Mouse (Mus musculus): Measurements from ENCODE around the gene Cryba4. TPM values are rescaled to one million over a fixed set of nuclear protein-coding genes. Genes with fewer than 3 reads are reported as not detected.

The Cryba4 gene
- polyA plus RNA-seq, 1 experiment from 2014 or later, result 1.3 TPM

DNA sequence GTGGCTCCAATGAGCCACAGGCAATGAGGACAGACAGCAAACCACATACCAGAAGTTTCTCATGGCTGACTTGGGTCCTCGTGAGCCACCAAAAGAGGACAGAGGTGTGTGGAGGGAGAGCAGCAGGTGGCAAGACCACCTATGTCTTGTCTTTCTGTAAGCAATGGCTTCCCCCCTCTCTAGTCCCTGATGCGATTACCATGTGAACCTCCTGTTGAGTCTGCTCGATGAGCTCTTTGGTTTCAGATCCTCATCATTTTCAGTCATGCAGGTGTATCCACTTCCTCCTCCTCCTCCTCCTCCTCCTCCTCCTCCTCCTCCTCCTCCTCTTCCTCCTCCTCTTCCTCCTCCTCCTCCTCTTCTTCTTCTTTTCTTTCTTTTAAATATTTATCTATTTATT lies 8.5 kb upstream of the Cryba4 start:
- Histone ChIP-seq H3K9me3 (ENCODE audit: control insufficient read depth, low read length) (no peaks in the 10 kb centered on the region), H3K27me3 (ENCODE audit: control insufficient read depth, insufficient read depth, low read length) (no peaks in the 10 kb centered on the region), H3K36me3 (ENCODE audit: control insufficient read depth, insufficient read depth, low read length) (no peaks in the 10 kb centered on the region), H3K27ac (ENCODE audit: low read depth, low read length) (no peak overlapping the region), H3K4me1 (ENCODE audit: control insufficient read depth, insufficient read depth, low read length) (no peaks in the 10 kb centered on the region), H3K9ac (ENCODE audit: low read length) (no peak overlapping the region), H3K4me3 (ENCODE audit: low read depth, low read length) (no peak overlapping the region), H3K4me2 (ENCODE audit: low read depth) (no peak overlapping the region)
- WGBS, result 79% methylated on average over 3 of the region's 3 CpGs
- no peak for DNase-seq (ENCODE audit: low spot score)
- no peak for ATAC-seq (ENCODE audit: insufficient read depth, low FRiP score, low TSS enrichment)

- Histone ChIP-seq H3K27ac (ENCODE audit: low read depth, low read length) (no peak overlapping the region), H3K4me3 (ENCODE audit: low read depth, low read length) (no peak overlapping the region), H3K27me3 (ENCODE audit: control insufficient read depth, insufficient read depth, low read length) (no peaks in the 10 kb centered on the region), H3K4me2 (ENCODE audit: low read depth) (no peak overlapping the region), H3K9ac (ENCODE audit: low read length) (no peak overlapping the region), H3K4me1 (ENCODE audit: control insufficient read depth, insufficient read depth, low read length) (no peaks in the 10 kb centered on the region), H3K36me3 (ENCODE audit: control insufficient read depth, insufficient read depth, low read length) (no peaks in the 10 kb centered on the region), H3K9me3 (ENCODE audit: control insufficient read depth, low read length) (no peaks in the 10 kb centered on the region)
- DNase-seq (ENCODE audit: low spot score) (no peak), ATAC-seq (ENCODE audit: insufficient read depth, low FRiP score, low TSS enrichment) (no peak)
- 90% methylated on average over 16 of the region's 16 CpGs for WGBS
Observed at GRCm38 (mm10) chr5:112259862-112260650, 7.7 kb upstream of the Cryba4 start.

GRCm38 (mm10) chr5:112257896-112258295 lies 5.6 kb upstream of the Cryba4 start:
- no peak for ATAC-seq (ENCODE audit: insufficient read depth, low FRiP score, low TSS enrichment)
- Histone ChIP-seq H3K9ac (ENCODE audit: low read length) (no peak overlapping the region), H3K27me3 (ENCODE audit: control insufficient read depth, insufficient read depth, low read length) (no peaks in the 10 kb centered on the region), H3K4me2 (ENCODE audit: low read depth) (no peak overlapping the region), H3K4me1 (ENCODE audit: control insufficient read depth, insufficient read depth, low read length) (no peaks in the 10 kb centered on the region), H3K36me3 (ENCODE audit: control insufficient read depth, insufficient read depth, low read length) (no peaks in the 10 kb centered on the region), H3K4me3 (ENCODE audit: low read depth, low read length) (no peak overlapping the region), H3K27ac (ENCODE audit: low read depth, low read length) (no peak overlapping the region), H3K9me3 (ENCODE audit: control insufficient read depth, low read length) (no peaks in the 10 kb centered on the region)
- no peak for DNase-seq (ENCODE audit: low spot score)
- 86% methylated on average over 3 of the region's 3 CpGs for WGBS

GRCm38 (mm10) chr5:112256457-112256856 lies 4.1 kb upstream of the Cryba4 start:
- H3K27ac ChIP-seq (ENCODE audit: low read depth, low read length), result no peak overlapping the region
- H3K4me1 ChIP-seq (ENCODE audit: control insufficient read depth, insufficient read depth, low read length), result no peaks in the 10 kb centered on the region
- no peaks in the 10 kb centered on the region for H3K27me3 ChIP-seq (ENCODE audit: control insufficient read depth, insufficient read depth, low read length)
- H3K9ac ChIP-seq (ENCODE audit: low read length), result no peak overlapping the region
- no peak overlapping the region for H3K4me2 ChIP-seq (ENCODE audit: low read depth)
- no peaks in the 10 kb centered on the region for H3K9me3 ChIP-seq (ENCODE audit: control insufficient read depth, low read length)
- ATAC-seq (ENCODE audit: insufficient read depth, low FRiP score, low TSS enrichment) (no peak), DNase-seq (ENCODE audit: low spot score) (no peak)
- no peak overlapping the region for H3K4me3 ChIP-seq (ENCODE audit: low read depth, low read length)
- 76% methylated on average over 9 of the region's 9 CpGs for WGBS
- no peaks in the 10 kb centered on the region for H3K36me3 ChIP-seq (ENCODE audit: control insufficient read depth, insufficient read depth, low read length)

DNA sequence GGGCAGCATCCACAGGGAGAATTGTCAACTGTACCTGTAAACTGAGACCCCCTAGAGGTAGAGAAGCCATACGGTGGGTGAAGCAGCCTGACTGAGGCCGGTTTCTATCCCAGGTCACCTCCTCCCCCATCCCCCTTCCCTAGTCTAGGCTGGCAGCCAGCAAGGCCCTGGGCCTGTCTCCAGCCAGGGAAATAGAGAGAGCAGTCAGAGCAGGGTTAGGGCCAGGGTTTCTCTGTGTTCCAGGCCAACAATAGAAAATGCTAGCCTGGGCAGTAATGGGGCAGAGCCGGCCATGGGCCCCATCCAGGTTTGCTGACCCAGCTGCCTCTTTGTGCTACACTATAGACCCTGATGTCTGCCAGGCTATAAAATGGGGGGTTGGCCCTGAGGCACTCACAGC lies 3.1 kb upstream of the Cryba4 start, which contains the start of gene Crybb1:
Crybb1 (plus strand) TSS at position 390 of the 400 bp plus-strand sequence.
- Histone ChIP-seq H3K9ac (ENCODE audit: low read length) (no peak within 1 kb of the TSS), H3K36me3 (ENCODE audit: control insufficient read depth, insufficient read depth, low read length) (no peaks in the 10 kb centered on the region), H3K4me1 (ENCODE audit: control insufficient read depth, insufficient read depth, low read length) (no peaks in the 10 kb centered on the region), H3K4me2 (ENCODE audit: low read depth) (no peak within 1 kb of the TSS), H3K9me3 (ENCODE audit: control insufficient read depth, low read length) (no peaks in the 10 kb centered on the region), H3K27ac (ENCODE audit: low read depth, low read length) (no peak within 1 kb of the TSS), H3K27me3 (ENCODE audit: control insufficient read depth, insufficient read depth, low read length) (no peaks in the 10 kb centered on the region), H3K4me3 (ENCODE audit: low read depth, low read length) (no peak within 1 kb of the TSS)
- 56% methylated on average over 3 of the region's 3 CpGs for WGBS
- ATAC-seq (ENCODE audit: insufficient read depth, low FRiP score, low TSS enrichment) (no peak), DNase-seq (ENCODE audit: low spot score) (no peak)

DNA sequence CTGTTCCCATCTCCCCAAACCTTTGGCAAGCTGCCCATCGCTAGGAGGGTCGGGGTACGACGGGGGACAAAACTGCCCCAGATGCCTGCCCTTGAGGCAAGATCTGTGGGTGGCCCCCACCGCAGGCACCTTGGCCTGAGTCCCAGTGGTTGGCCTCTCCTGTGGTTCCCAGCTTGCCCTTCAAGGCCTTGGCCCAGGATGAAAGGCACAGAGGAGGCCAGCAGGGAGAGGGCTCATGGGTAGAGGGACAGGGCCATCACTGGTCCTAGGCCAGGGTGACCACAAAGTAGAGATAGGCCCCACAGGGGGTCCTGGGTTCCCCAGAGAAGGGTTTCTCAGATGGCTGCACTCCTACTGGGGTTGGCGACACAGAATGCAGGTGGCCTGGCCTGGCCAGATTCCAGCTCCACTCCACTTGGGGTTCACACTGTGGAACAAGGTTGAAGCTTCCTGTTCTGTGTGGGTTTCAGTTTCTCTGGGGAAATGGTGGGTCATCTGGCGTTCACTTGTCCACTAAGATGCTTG lies 2.0 kb upstream of the Cryba4 start:
- H3K27me3 ChIP-seq (ENCODE audit: control insufficient read depth, insufficient read depth, low read length), result no peaks in the 10 kb centered on the region
- H3K27ac ChIP-seq (ENCODE audit: low read depth, low read length), result no peak overlapping the region
- 85% methylated on average over 7 of the region's 7 CpGs for WGBS
- DNase-seq (ENCODE audit: low spot score), result no peak
- no peaks in the 10 kb centered on the region for H3K4me1 ChIP-seq (ENCODE audit: control insufficient read depth, insufficient read depth, low read length)
- no peak overlapping the region for H3K4me2 ChIP-seq (ENCODE audit: low read depth)
- no peaks in the 10 kb centered on the region for H3K36me3 ChIP-seq (ENCODE audit: control insufficient read depth, insufficient read depth, low read length)
- no peak overlapping the region for H3K4me3 ChIP-seq (ENCODE audit: low read depth, low read length)
- ATAC-seq (ENCODE audit: insufficient read depth, low FRiP score, low TSS enrichment), result no peak
- H3K9me3 ChIP-seq (ENCODE audit: control insufficient read depth, low read length), result no peaks in the 10 kb centered on the region
- no peak overlapping the region for H3K9ac ChIP-seq (ENCODE audit: low read length)

- H3K9me3 ChIP-seq (ENCODE audit: control insufficient read depth, low read length), result no peaks in the 10 kb centered on the region
- 21% methylated on average over 8 of the region's 8 CpGs for WGBS
- H3K9ac ChIP-seq (ENCODE audit: low read length), result no peak overlapping the region
- no peak overlapping the region for H3K4me3 ChIP-seq (ENCODE audit: low read depth, low read length)
- H3K4me2 ChIP-seq (ENCODE audit: low read depth), result no peak overlapping the region
- ATAC-seq (ENCODE audit: insufficient read depth, low FRiP score, low TSS enrichment), result no peak
- H3K4me1 ChIP-seq (ENCODE audit: control insufficient read depth, insufficient read depth, low read length), result no peaks in the 10 kb centered on the region
- H3K27me3 ChIP-seq (ENCODE audit: control insufficient read depth, insufficient read depth, low read length), result no peaks in the 10 kb centered on the region
- no peaks in the 10 kb centered on the region for H3K36me3 ChIP-seq (ENCODE audit: control insufficient read depth, insufficient read depth, low read length)
- no peak for DNase-seq (ENCODE audit: low spot score)
- no peak overlapping the region for H3K27ac ChIP-seq (ENCODE audit: low read depth, low read length)
Observed at GRCm38 (mm10) chr5:112253169-112253568, 851 bp upstream of the Cryba4 start.

- Histone ChIP-seq H3K4me2 (ENCODE audit: low read depth) (no peak overlapping the region), H3K4me3 (ENCODE audit: low read depth, low read length) (no peak overlapping the region), H3K36me3 (ENCODE audit: control insufficient read depth, insufficient read depth, low read length) (no peaks in the 10 kb centered on the region), H3K4me1 (ENCODE audit: control insufficient read depth, insufficient read depth, low read length) (no peaks in the 10 kb centered on the region), H3K27ac (ENCODE audit: low read depth, low read length) (no peak overlapping the region), H3K9ac (ENCODE audit: low read length) (no peak overlapping the region), H3K9me3 (ENCODE audit: control insufficient read depth, low read length) (no peaks in the 10 kb centered on the region), H3K27me3 (ENCODE audit: control insufficient read depth, insufficient read depth, low read length) (no peaks in the 10 kb centered on the region)
- no peak for DNase-seq (ENCODE audit: low spot score)
- ATAC-seq (ENCODE audit: insufficient read depth, low FRiP score, low TSS enrichment), result no peak
- 82% methylated on average over 11 of the region's 11 CpGs for WGBS
Observed at GRCm38 (mm10) chr5:112249106-112249505, 3.2 kb downstream of the Cryba4 start.

DNA sequence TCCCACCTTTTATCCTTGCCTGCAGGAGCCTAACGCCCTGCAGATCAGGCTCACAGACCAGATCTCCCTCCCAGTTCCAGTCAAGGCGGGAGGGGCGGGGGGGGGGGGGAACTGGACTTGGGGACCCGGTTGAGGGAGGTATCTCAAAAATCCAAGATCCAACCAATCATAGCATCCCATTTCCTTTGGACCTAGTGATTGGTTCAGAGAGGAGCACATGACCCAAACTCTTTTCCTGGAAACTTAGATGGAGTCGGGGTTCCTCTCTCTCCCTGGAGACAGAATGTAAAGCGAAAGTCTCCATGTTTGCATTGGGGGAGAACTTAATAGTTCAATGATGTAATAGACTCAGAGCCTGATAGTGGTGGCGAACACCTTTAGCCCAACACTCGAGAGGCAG lies 4.9 kb downstream of the Cryba4 start:
- no peak for ATAC-seq (ENCODE audit: insufficient read depth, low FRiP score, low TSS enrichment)
- no peak overlapping the region for H3K9ac ChIP-seq (ENCODE audit: low read length)

More for the DNA sequence above, 4.9 kb downstream of the Cryba4 start:
- no peaks in the 10 kb centered on the region for H3K27me3 ChIP-seq (ENCODE audit: control insufficient read depth, insufficient read depth, low read length)
- no peak overlapping the region for H3K4me2 ChIP-seq (ENCODE audit: low read depth)
- no peaks in the 10 kb centered on the region for H3K9me3 ChIP-seq (ENCODE audit: control insufficient read depth, low read length)
- H3K27ac ChIP-seq (ENCODE audit: low read depth, low read length), result no peak overlapping the region
- H3K4me3 ChIP-seq (ENCODE audit: low read depth, low read length), result no peak overlapping the region
- H3K36me3 ChIP-seq (ENCODE audit: control insufficient read depth, insufficient read depth, low read length), result no peaks in the 10 kb centered on the region
- no peak for DNase-seq (ENCODE audit: low spot score)
- H3K4me1 ChIP-seq (ENCODE audit: control insufficient read depth, insufficient read depth, low read length), result no peaks in the 10 kb centered on the region
- 43% methylated on average over 8 of the region's 8 CpGs for WGBS

All from neural tube, embryonic 11.5 days (tissue).